Mouse (Mus musculus): ENCODE results near the gene Sectm1b. TPM values are rescaled to one million over a fixed set of nuclear protein-coding genes. Genes with fewer than 3 reads are reported as not detected.

The Sectm1b gene
- polyA plus RNA-seq, 2 experiments: 0.04 to 0.08 TPM

GRCm38 (mm10) chr11:121092606-121093585 lies 29.5 kb upstream of the Sectm1b start:
- Histone ChIP-seq H3K9me3 (ENCODE audit: control insufficient read depth, low read length) (no peaks in the 10 kb centered on the region), H3K27ac (no peak overlapping the region), H3K4me2 (ENCODE audit: low read depth) (no peak overlapping the region), H3K27me3 (ENCODE audit: control insufficient read depth, insufficient read depth, low read length) (no peaks in the 10 kb centered on the region), H3K9ac (replicated peaks) (no peak overlapping the region), H3K4me1 (replicated peaks; ENCODE audit: control insufficient read depth in 2 of 2, insufficient read depth in 2 of 2, low read length in 1 of 2) (no peaks in the 10 kb centered on the region; a peak in 1 of 4 replicates), H3K36me3 (replicated peaks; ENCODE audit: control insufficient read depth, insufficient read depth, low read depth) (no peaks in the 10 kb centered on the region), H3K4me3 (ENCODE audit: insufficient read depth in 1 of 2, low read depth in 2 of 2, low read length in 2 of 2) (no peak overlapping the region)
- TF ChIP-seq EP300 (IDR thresholded peaks at IDR 0.05; ENCODE audit: low read depth) (no peak), CTCF (IDR thresholded peaks at IDR 0.05; ENCODE audit: low read depth) (no peak)
- WGBS (ENCODE audit: insufficient replicate concordance): 64% methylated on average over 14 of the region's 14 CpGs
- no peak for ATAC-seq (ENCODE audit: insufficient read depth)
- DNase-seq (ENCODE audit: low read depth in 3 of 3, low spot score in 3 of 3): no peak

DNA sequence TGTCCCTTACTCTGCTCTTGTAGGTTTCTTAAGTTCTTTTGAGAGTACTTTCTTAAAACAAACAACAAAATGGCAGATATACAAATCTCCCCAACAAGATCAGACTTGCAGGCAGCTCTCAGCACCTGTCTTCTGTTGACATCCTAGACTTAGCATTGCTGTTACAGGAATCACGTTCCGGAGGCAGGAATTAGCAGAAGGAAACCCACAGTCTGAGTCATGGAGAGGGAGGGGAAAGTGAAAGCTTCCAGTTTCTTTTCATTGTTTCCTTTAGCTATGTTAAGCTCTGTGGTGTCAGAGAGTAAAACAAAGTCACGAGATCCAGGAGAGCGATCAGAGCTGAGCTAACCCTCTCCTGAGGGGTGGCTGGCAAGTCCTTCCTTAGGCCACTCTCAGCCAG lies 27.6 kb upstream of the Sectm1b start:
- Histone ChIP-seq H3K27me3 (ENCODE audit: control insufficient read depth, insufficient read depth, low read length) (no peaks in the 10 kb centered on the region), H3K4me2 (ENCODE audit: low read depth) (no peak overlapping the region), H3K4me3 (ENCODE audit: insufficient read depth in 1 of 2, low read depth in 2 of 2, low read length in 2 of 2) (no peak overlapping the region), H3K36me3 (replicated peaks; ENCODE audit: control insufficient read depth, insufficient read depth, low read depth) (no peaks in the 10 kb centered on the region), H3K4me1 (replicated peaks; ENCODE audit: control insufficient read depth in 2 of 2, insufficient read depth in 2 of 2, low read length in 1 of 2) (peaks cover 0 to 3% of the 10 kb centered on the region in 2 experiments; a peak in 1 of 4 replicates), H3K27ac (no peak overlapping the region), H3K9ac (replicated peaks) (no peak overlapping the region), H3K9me3 (ENCODE audit: control insufficient read depth, low read length) (no peaks in the 10 kb centered on the region)
- no peak for ATAC-seq (ENCODE audit: insufficient read depth)
- no peak for TF ChIP-seq CTCF (IDR thresholded peaks at IDR 0.05; ENCODE audit: low read depth)
- no peak for TF ChIP-seq EP300 (IDR thresholded peaks at IDR 0.05; ENCODE audit: low read depth)
- no peak for DNase-seq (ENCODE audit: low read depth in 3 of 3, low spot score in 3 of 3)
- 48% methylated on average over 4 of the region's 4 CpGs for WGBS (ENCODE audit: insufficient replicate concordance)

- no peak for DNase-seq (ENCODE audit: low read depth in 3 of 3, low spot score in 3 of 3)
- TF ChIP-seq CTCF (IDR thresholded peaks at IDR 0.05; ENCODE audit: low read depth) (no peak), EP300 (IDR thresholded peaks at IDR 0.05; ENCODE audit: low read depth) (no peak)
- Histone ChIP-seq H3K27ac (no peak overlapping the region), H3K4me1 (replicated peaks; ENCODE audit: control insufficient read depth in 2 of 2, insufficient read depth in 2 of 2, low read length in 1 of 2) (peaks cover 0 to 3% of the 10 kb centered on the region in 2 experiments; a peak in 1 of 4 replicates), H3K9ac (replicated peaks) (no peak overlapping the region), H3K36me3 (replicated peaks; ENCODE audit: control insufficient read depth, insufficient read depth, low read depth) (no peaks in the 10 kb centered on the region), H3K9me3 (ENCODE audit: control insufficient read depth, low read length) (no peaks in the 10 kb centered on the region), H3K4me2 (ENCODE audit: low read depth) (no peak overlapping the region), H3K27me3 (ENCODE audit: control insufficient read depth, insufficient read depth, low read length) (no peaks in the 10 kb centered on the region), H3K4me3 (ENCODE audit: insufficient read depth in 1 of 2, low read depth in 2 of 2, low read length in 2 of 2) (no peak overlapping the region)
- WGBS (ENCODE audit: insufficient replicate concordance): 61% methylated on average over 2 of the region's 2 CpGs
- ATAC-seq (ENCODE audit: insufficient read depth): no peak
Measured at GRCm38 (mm10) chr11:121089756-121090546, 26.6 kb upstream of the Sectm1b start.

GRCm38 (mm10) chr11:121088997-121089396 lies 25.6 kb upstream of the Sectm1b start:
- Histone ChIP-seq H3K4me3 (ENCODE audit: insufficient read depth in 1 of 2, low read depth in 2 of 2, low read length in 2 of 2) (no peak overlapping the region), H3K4me2 (ENCODE audit: low read depth) (no peak overlapping the region), H3K9me3 (ENCODE audit: control insufficient read depth, low read length) (no peaks in the 10 kb centered on the region), H3K27ac (no peak overlapping the region), H3K27me3 (ENCODE audit: control insufficient read depth, insufficient read depth, low read length) (no peaks in the 10 kb centered on the region), H3K4me1 (replicated peaks; ENCODE audit: control insufficient read depth in 2 of 2, insufficient read depth in 2 of 2, low read length in 1 of 2) (peaks cover 0 to 3% of the 10 kb centered on the region in 2 experiments; a peak in 1 of 4 replicates), H3K9ac (replicated peaks) (no peak overlapping the region), H3K36me3 (replicated peaks; ENCODE audit: control insufficient read depth, insufficient read depth, low read depth) (no peaks in the 10 kb centered on the region)
- ATAC-seq (ENCODE audit: insufficient read depth): no peak
- 52% methylated on average over 6 of the region's 6 CpGs for whole genome bisulfite sequencing (ENCODE audit: insufficient replicate concordance)
- no peak for DNase-seq (ENCODE audit: low read depth in 3 of 3, low spot score in 3 of 3)
- TF ChIP-seq CTCF (IDR thresholded peaks at IDR 0.05; ENCODE audit: low read depth) (no peak), EP300 (IDR thresholded peaks at IDR 0.05; ENCODE audit: low read depth) (no peak)

All from liver, embryonic 14.5 days (tissue).